Mouse (Mus musculus) kidney, embryonic 16.5 days (tissue): ENCODE measurements around the gene Acvr1c. TPM values are rescaled to one million over a fixed set of nuclear protein-coding genes. Genes with fewer than 3 reads are reported as not detected.

Experiments
- ATAC-seq: fragments of 200-750 bp; cut with Nextera tagmentation; 2 replicates; pipeline ENCODE4 v1.8.0; 2017; ENCODE audit warnings: moderate TSS enrichment; ENCODE audit not compliant: low FRiP score, low TSS enrichment
- H3K27ac ChIP-seq: fragments of 300-500 bp; sonication (generic); 2 replicates; pipeline ENCODE4 v1.5.1; 2014; ENCODE audit warnings: low read length
- H3K27me3 ChIP-seq: fragments of 300-500 bp; sonication (generic); 2 replicates; pipeline ENCODE4 v1.6.1; 2014; ENCODE audit warnings: low read length, control low read depth, mixed read lengths; ENCODE audit not compliant: insufficient read depth
- H3K36me3 ChIP-seq: fragments of 300-500 bp; sonication (generic); 2 replicates; pipeline ENCODE4 v1.6.1; 2014; ENCODE audit warnings: low read length, control low read depth, mixed read lengths; ENCODE audit not compliant: insufficient read depth
- H3K4me1 ChIP-seq: fragments of 300-500 bp; sonication (generic); 2 replicates; pipeline ENCODE4 v1.6.1; 2014; ENCODE audit warnings: low read length, control low read depth, mixed read lengths; ENCODE audit not compliant: insufficient read depth
- H3K4me2 ChIP-seq: fragments of 300-500 bp; sonication (generic); replicated peaks from 2 replicates; pipeline ENCODE4 v1.6.1; 2014; ENCODE audit warnings: low read depth, low read length
- H3K4me3 ChIP-seq: fragments of 300-500 bp; sonication (generic); 2 replicates; pipeline ENCODE4 v1.5.1; 2014; ENCODE audit warnings: mild to moderate bottlenecking, low read length
- H3K9ac ChIP-seq: fragments of 300-500 bp; sonication (generic); replicated peaks from 2 replicates; pipeline ENCODE4 v1.6.1; 2014; ENCODE audit warnings: low read length
- H3K9me3 ChIP-seq: fragments of 300-500 bp; sonication (generic); 2 replicates; pipeline ENCODE4 v1.6.1; 2016; ENCODE audit warnings: low read length, control low read depth
- WGBS: fragments of 180-500 bp; shearing (Covaris S2); extraction: QIAGEN DNeasy Blood & Tissue Kit; methylation state at CpG from one replicate; pipeline ENCODE4 v1.1.7; 2014; 5-methylcytosine and 5-hydroxymethylcytosine counted together
- polyA plus RNA-seq: library from polyadenylated mRNA; unstranded; fragments of >200 nt; fragmentation: Nextera tagmentation; extraction: Ambion mirVana; gene quantifications from 2 replicates; pipeline ENCODE4 v1.2.1, GENCODE M21; 2015

Gene Acvr1c
- 0.30 and 0.35 TPM in 2 replicates for polyA plus RNA-seq

GRCm38 (mm10) chr2:58357414-58358131 lies at the start of gene Acvr1c:
Gene Acvr1c (minus strand): TSS chr2:58357895.
- Histone ChIP-seq H3K9ac (peak within 1 kb of the TSS; percentile 54), H3K36me3 (no peaks in the 10 kb centered on the region), H3K4me3 (peak within 1 kb of the TSS; percentile 68), H3K27ac (no peak within 1 kb of the TSS), H3K4me2 (peak within 1 kb of the TSS; percentile 100), H3K4me1 (peaks cover 12% of the 10 kb centered on the region), H3K27me3 (peaks cover 28% of the 10 kb centered on the region; the same call in 1 of the 2 replicates), H3K9me3 (no peaks in the 10 kb centered on the region)
- under 1% methylated on average over 65 of the region's 65 CpGs for WGBS
- peak; percentile 90 for ATAC-seq

GRCm38 (mm10) chr2:58403481-58403880 lies 45.8 kb upstream of the Acvr1c start:
- 75% methylated on average over 2 of the region's 2 CpGs for WGBS
- Histone ChIP-seq H3K9ac (no peak overlapping the region), H3K4me1 (no peaks in the 10 kb centered on the region), H3K4me3 (no peak overlapping the region), H3K27me3 (no peaks in the 10 kb centered on the region), H3K27ac (no peak overlapping the region), H3K4me2 (no peak overlapping the region), H3K36me3 (no peaks in the 10 kb centered on the region), H3K9me3 (no peaks in the 10 kb centered on the region)
- ATAC-seq: no peak

- Histone ChIP-seq H3K4me1 (no peaks in the 10 kb centered on the region), H3K4me3 (no peak overlapping the region), H3K27me3 (no peaks in the 10 kb centered on the region), H3K27ac (no peak overlapping the region), H3K36me3 (no peaks in the 10 kb centered on the region), H3K9ac (no peak overlapping the region), H3K4me2 (no peak overlapping the region), H3K9me3 (no peaks in the 10 kb centered on the region)
- whole genome bisulfite sequencing: 91% methylated on average over 7 of the region's 7 CpGs
- ATAC-seq: no peak
These were observed 30.9 kb upstream of the Acvr1c start for GRCm38 (mm10) chr2:58388601-58389000.

DNA sequence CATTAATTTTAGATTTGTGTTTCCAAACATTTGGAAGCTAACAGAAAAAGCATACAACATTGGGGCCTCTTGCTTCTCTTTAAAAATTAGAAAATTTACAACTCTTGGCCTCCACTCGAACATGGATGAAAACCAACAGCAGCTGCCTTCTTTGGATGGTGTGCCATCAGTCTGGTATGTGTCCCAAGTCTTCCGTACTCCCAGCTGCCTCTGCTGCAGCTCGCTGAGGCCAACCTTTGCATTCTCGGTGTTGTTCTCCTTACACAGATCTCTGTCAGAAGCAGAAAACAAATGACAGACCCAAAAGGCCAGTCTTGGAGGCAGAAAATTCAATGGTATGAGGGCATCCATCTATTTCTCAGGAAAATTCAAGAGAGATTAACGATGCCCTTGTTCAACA lies 22.3 kb upstream of the Acvr1c start:
- 73% methylated on average over 5 of the region's 5 CpGs for WGBS

DNA sequence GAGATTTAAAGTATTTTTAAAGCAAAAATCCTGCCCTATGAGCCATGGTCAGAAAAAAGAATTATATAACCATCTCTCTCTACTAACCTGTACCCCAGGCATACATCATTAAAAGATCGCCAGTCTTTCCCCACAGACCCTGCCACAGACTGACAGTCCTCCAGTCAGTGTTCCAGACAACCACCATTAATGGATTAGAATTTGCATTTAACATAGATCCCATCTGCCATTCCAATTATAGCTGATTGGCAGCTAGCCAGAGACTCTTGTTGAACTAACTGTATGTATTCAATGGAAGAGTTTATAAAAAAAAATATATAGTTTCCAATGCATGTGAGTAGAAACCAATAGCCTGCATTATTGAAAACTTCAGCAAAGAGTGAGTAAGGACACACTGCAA lies 21.8 kb upstream of the Acvr1c start:
- H3K27ac ChIP-seq: no peak overlapping the region
- H3K4me1 ChIP-seq: no peaks in the 10 kb centered on the region
- no peak overlapping the region for H3K4me2 ChIP-seq
- no peaks in the 10 kb centered on the region for H3K36me3 ChIP-seq
- no peaks in the 10 kb centered on the region for H3K27me3 ChIP-seq
- H3K9me3 ChIP-seq: no peaks in the 10 kb centered on the region
- 73% methylated on average over 1 of the region's 1 CpGs for WGBS
- no peak overlapping the region for H3K4me3 ChIP-seq
- H3K9ac ChIP-seq: no peak overlapping the region
- ATAC-seq: no peak

More for the DNA sequence above, 22.3 kb upstream of the Acvr1c start:
- ATAC-seq: no peak
- Histone ChIP-seq H3K9me3 (no peaks in the 10 kb centered on the region), H3K9ac (no peak overlapping the region), H3K27ac (no peak overlapping the region), H3K4me3 (no peak overlapping the region), H3K4me2 (no peak overlapping the region), H3K4me1 (no peaks in the 10 kb centered on the region), H3K27me3 (no peaks in the 10 kb centered on the region), H3K36me3 (no peaks in the 10 kb centered on the region)

GRCm38 (mm10) chr2:58377417-58378130 lies 19.9 kb upstream of the Acvr1c start:
- Histone ChIP-seq H3K4me1 (no peaks in the 10 kb centered on the region), H3K27ac (no peak overlapping the region), H3K9ac (no peak overlapping the region), H3K36me3 (no peaks in the 10 kb centered on the region), H3K9me3 (no peaks in the 10 kb centered on the region), H3K4me2 (no peak overlapping the region), H3K27me3 (no peaks in the 10 kb centered on the region), H3K4me3 (no peak overlapping the region)
- 66% methylated on average over 9 of the region's 9 CpGs for WGBS
- ATAC-seq: no peak

DNA sequence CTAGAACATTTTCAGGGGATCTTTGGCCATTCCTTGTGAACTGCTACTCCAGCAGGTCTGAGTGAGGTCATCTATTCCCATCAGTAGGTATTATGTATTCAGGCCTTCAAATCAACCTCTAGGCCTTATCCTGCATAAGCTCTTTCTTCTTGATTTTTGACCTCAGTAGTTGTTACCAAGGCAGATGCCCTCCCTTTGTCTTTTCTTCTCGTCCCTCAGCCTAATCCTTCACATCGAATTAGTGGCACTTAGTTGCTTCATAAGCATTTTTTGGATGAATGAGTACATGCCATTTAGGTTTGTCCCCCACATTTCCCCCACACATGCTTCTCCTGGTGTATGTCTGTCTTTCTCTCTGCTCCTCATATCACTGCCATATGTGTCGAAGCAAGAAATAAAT lies 8.5 kb upstream of the Acvr1c start:
- 78% methylated on average over 3 of the region's 3 CpGs for WGBS

DNA sequence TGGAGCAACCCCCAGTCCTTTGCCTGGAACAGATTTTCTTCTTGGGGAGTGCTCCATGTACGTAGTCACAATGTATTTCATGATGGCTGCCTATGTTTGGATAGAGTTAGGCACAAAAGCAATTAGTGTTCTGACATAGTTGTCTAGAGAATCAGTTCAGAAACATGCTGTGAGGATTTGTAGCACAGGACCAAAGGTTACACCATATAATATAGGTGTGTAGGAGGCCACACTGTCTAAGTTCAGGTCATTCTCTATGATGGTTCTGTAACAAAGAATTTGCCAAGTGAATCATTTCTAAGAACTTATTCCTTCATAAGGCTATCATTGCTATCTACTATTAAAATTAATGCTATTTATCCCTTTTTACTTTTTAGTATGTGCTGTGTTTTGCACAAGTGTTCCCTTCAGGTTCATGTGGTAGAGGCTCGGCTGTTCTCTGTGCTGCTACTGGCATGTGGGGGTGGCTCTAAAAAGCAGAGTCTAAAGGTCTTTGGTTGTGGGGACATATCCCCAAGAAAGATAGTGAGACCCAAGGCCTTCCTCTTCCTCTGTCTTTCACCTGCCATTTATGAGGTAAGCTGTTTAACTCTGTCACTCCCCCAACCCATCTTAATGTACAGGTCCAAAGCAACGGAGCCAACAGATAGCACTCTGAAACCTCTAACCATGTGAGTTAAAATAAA lies 3.8 kb upstream of the Acvr1c start:
- no peak overlapping the region for H3K4me2 ChIP-seq
- no peak for ATAC-seq
- H3K27me3 ChIP-seq: peaks cover 14% of the 10 kb centered on the region; the same call in 1 of the 2 replicates
- no peak overlapping the region for H3K27ac ChIP-seq
- H3K4me1 ChIP-seq: peaks cover 12% of the 10 kb centered on the region
- H3K9ac ChIP-seq: no peak overlapping the region
- no peaks in the 10 kb centered on the region for H3K9me3 ChIP-seq
- H3K36me3 ChIP-seq: no peaks in the 10 kb centered on the region
- 82% methylated on average over 3 of the region's 3 CpGs for WGBS
- no peak overlapping the region for H3K4me3 ChIP-seq

More for the DNA sequence above, 8.5 kb upstream of the Acvr1c start:
- Histone ChIP-seq H3K4me2 (no peak overlapping the region), H3K36me3 (no peaks in the 10 kb centered on the region), H3K27me3 (no peaks in the 10 kb centered on the region), H3K27ac (no peak overlapping the region), H3K9ac (no peak overlapping the region), H3K4me3 (no peak overlapping the region), H3K9me3 (no peaks in the 10 kb centered on the region), H3K4me1 (no peaks in the 10 kb centered on the region)
- ATAC-seq: no peak

GRCm38 (mm10) chr2:58358132-58358460 lies 401 bp upstream of the Acvr1c start:
- Histone ChIP-seq H3K27ac (no peak overlapping the region), H3K4me2 (peak overlapping the region; percentile 100), H3K36me3 (no peaks in the 10 kb centered on the region), H3K27me3 (peaks cover 28% of the 10 kb centered on the region; the same call in 1 of the 2 replicates), H3K4me3 (peak overlapping the region; percentile 68), H3K9me3 (no peaks in the 10 kb centered on the region), H3K4me1 (peaks cover 12% of the 10 kb centered on the region), H3K9ac (no peak overlapping the region)
- ATAC-seq: no peak; the same call in 1 of the 2 replicates
- WGBS: 18% methylated on average over 3 of the region's 3 CpGs
